Mouse (Mus musculus) lung, adult 2 months (tissue): Measurements from ENCODE around the gene Pfkfb3.

ENCODE experiments used
- CTCF ChIP-seq: fragments of 200-500 bp; IDR thresholded peaks from 2 replicates; pipeline ENCODE4 v1.5.1; 2011; ENCODE audit warnings: mild to moderate bottlenecking, low read length, control low read depth; ENCODE audit not compliant: insufficient read depth
- POLR2A ChIP-seq: fragments of 200-500 bp; IDR thresholded peaks from 2 replicates; pipeline ENCODE4 v1.6.1; 2011; ENCODE audit warnings: low read depth, mild to moderate bottlenecking, control low read depth, low read length, borderline replicate concordance; ENCODE audit errors: extremely low read depth

DNA sequence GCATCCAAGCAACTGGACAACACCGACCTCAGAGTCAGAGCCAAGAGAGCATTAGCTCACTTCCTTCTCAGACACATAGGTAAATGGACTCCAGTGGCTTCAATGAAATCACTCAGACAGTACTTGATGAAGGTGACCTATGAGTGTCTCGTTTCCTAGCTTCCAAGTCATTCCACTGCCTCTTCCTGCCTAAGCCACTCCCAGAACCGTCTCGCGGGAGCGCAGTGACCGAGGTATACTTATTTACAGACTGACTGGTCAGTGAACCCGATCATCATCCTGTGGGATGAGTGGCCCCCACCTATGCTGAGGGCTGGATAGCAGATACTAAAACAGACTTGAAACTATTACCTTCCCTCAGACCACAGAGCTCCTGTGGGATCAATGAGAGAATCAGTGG lies 7.8 kb downstream of the Pfkfb3 start:
- TF ChIP-seq CTCF = no peak
- TF ChIP-seq POLR2A = no peak
